Mouse (Mus musculus) urinary bladder, adult 18-20 months (tissue): ENCODE data around the gene Fam25c.
A peak's percentile ranks its signal among the peaks of the same experiment; 100 is the strongest.
"Not testable (repeated sequence)": the region's sequence is repeated elsewhere in the genome, so short reads cannot be mapped to it uniquely, and the experiment has no call there.

Experiments used
- DNase-seq, 2 experiments: peaks; one replicate each; pipeline ENCODE4 v3.0.0; 2022; ENCODE audit warnings: low spot score in 2 of 2, mixed read lengths in 2 of 2

The Fam25c gene

GRCm38 (mm10) chr14:34355301-34355700 lies at the start of gene Fam25c:
Gene Fam25c, minus strand, starts transcription at chr14:34355433.
- no peak for DNase-seq

- DNase-seq = no peak
Measured at GRCm38 (mm10) chr14:34403424-34403823, 48.2 kb upstream of the Fam25c start.

- no peak for DNase-seq
Measured at GRCm38 (mm10) chr14:34402871-34403270, 47.6 kb upstream of the Fam25c start.

- DNase-seq = peak; percentile 67 to 78
Measured at GRCm38 (mm10) chr14:34401135-34401534, 45.9 kb upstream of the Fam25c start.

- DNase-seq = no peak
Measured at GRCm38 (mm10) chr14:34400021-34400420, 44.8 kb upstream of the Fam25c start.

GRCm38 (mm10) chr14:34399301-34399700 lies 44.1 kb upstream of the Fam25c start:
- no peak for DNase-seq

- DNase-seq = no peak
Measured at GRCm38 (mm10) chr14:34398901-34399300, 43.7 kb upstream of the Fam25c start.

- DNase-seq = no peak
Measured at GRCm38 (mm10) chr14:34397871-34398270, 42.6 kb upstream of the Fam25c start.

GRCm38 (mm10) chr14:34393295-34393694 lies 38.1 kb upstream of the Fam25c start:
- no peak for DNase-seq

- no peak for DNase-seq
Measured at GRCm38 (mm10) chr14:34382921-34383704, 27.9 kb upstream of the Fam25c start.

GRCm38 (mm10) chr14:34378560-34379331 lies 23.5 kb upstream of the Fam25c start:
- peak; percentile 36 to 60 for DNase-seq

- DNase-seq = no peak
Measured at GRCm38 (mm10) chr14:34377121-34377520, 21.9 kb upstream of the Fam25c start.

- DNase-seq = no peak
Measured at GRCm38 (mm10) chr14:34375941-34376340, 20.7 kb upstream of the Fam25c start.

GRCm38 (mm10) chr14:34375415-34375904 lies 20.2 kb upstream of the Fam25c start, which contains the start of gene Mmrn2:
Gene Mmrn2, plus strand, starts transcription at chr14:34375465.
- DNase-seq = no peak

- no peak for DNase-seq
Measured at GRCm38 (mm10) chr14:34374577-34374976, 19.3 kb upstream of the Fam25c start, which contains the start of gene Sncg. Gene Sncg, minus strand, starts transcription at chr14:34374789.

GRCm38 (mm10) chr14:34373581-34373980 lies 18.3 kb upstream of the Fam25c start:
- DNase-seq = no peak

GRCm38 (mm10) chr14:34372646-34373045 lies 17.4 kb upstream of the Fam25c start:
- no peak for DNase-seq

- no peak for DNase-seq
Measured at GRCm38 (mm10) chr14:34371763-34372162, 16.5 kb upstream of the Fam25c start.

- DNase-seq = no peak
Measured at GRCm38 (mm10) chr14:34370921-34371320, 15.7 kb upstream of the Fam25c start.

- DNase-seq = no peak
Measured at GRCm38 (mm10) chr14:34370203-34370602, 15.0 kb upstream of the Fam25c start.

- DNase-seq = no peak
Measured at GRCm38 (mm10) chr14:34365147-34365507, 9.9 kb upstream of the Fam25c start.

- not testable (repeated sequence) for DNase-seq
Measured at GRCm38 (mm10) chr14:34364254-34365146, 9.3 kb upstream of the Fam25c start.
